Mouse (Mus musculus) thymus, adult 2 months (tissue): ENCODE data around the gene Clns1a.

Experiments
- CTCF ChIP-seq: fragments of 200-500 bp; IDR thresholded peaks from 2 replicates; pipeline ENCODE4 v1.5.1; 2012; ENCODE audit warnings: mild to moderate bottlenecking, control low read depth, low read length, moderate library complexity, borderline replicate concordance; ENCODE audit not compliant: control insufficient read depth, poor library complexity, insufficient read depth; ENCODE audit errors: extremely low read depth
- POLR2A ChIP-seq: fragments of 200-500 bp; IDR thresholded peaks from 2 replicates; pipeline ENCODE4 v1.6.1; 2012; ENCODE audit warnings: mild to moderate bottlenecking, low read length, control low read depth, moderate library complexity; ENCODE audit not compliant: control insufficient read depth, poor library complexity, insufficient read depth; ENCODE audit errors: extremely low read depth

GRCm38 (mm10) chr7:97707809-97708208 is 11.4 kb downstream of the Clns1a start:
- TF ChIP-seq CTCF (no peak), POLR2A (no peak)
